Mouse (Mus musculus) lung, embryonic 14.5 days (tissue): Measurements from ENCODE around the gene Pkn3. TPM values are rescaled to one million over a fixed set of nuclear protein-coding genes. Genes with fewer than 3 reads are reported as not detected.

ENCODE experiments used
- ATAC-seq: fragments of 200-750 bp; cut with Nextera tagmentation; 2 replicates; pipeline ENCODE4 v1.8.0; 2017; ENCODE audit warnings: mild to moderate bottlenecking, moderate TSS enrichment, moderate library complexity; ENCODE audit not compliant: insufficient read depth
- DNase-seq: peaks from one replicate; pipeline ENCODE4 v3.0.0-alpha.2; 2015
- H3K27ac ChIP-seq: fragments of 300-500 bp; sonication (generic); 2 replicates; pipeline ENCODE4 v1.5.1; 2014; ENCODE audit warnings: low read depth, mild to moderate bottlenecking, moderate library complexity
- H3K27me3 ChIP-seq: fragments of 300-500 bp; sonication (generic); 2 replicates; pipeline ENCODE4 v1.6.1; 2014; ENCODE audit warnings: low read length, control low read depth; ENCODE audit not compliant: insufficient read depth
- H3K36me3 ChIP-seq: fragments of 300-500 bp; sonication (generic); 2 replicates; pipeline ENCODE4 v1.6.1; 2014; ENCODE audit warnings: control low read depth; ENCODE audit not compliant: insufficient read depth
- H3K4me1 ChIP-seq: fragments of 300-500 bp; sonication (generic); 2 replicates; pipeline ENCODE4 v1.6.1; 2014; ENCODE audit warnings: antibody characterized with exemption, control low read depth; ENCODE audit not compliant: insufficient read depth
- H3K4me2 ChIP-seq: fragments of 300-500 bp; sonication (generic); 2 replicates; pipeline ENCODE4 v1.6.1; 2014; ENCODE audit warnings: mild to moderate bottlenecking
- H3K4me3 ChIP-seq: fragments of 300-500 bp; sonication (generic); 2 replicates; pipeline ENCODE4 v1.5.1; 2014; ENCODE audit warnings: low read depth, low read length
- H3K9ac ChIP-seq: fragments of 300-500 bp; sonication (generic); 2 replicates; pipeline ENCODE4 v1.6.1; 2014
- H3K9me3 ChIP-seq: fragments of 300-500 bp; sonication (generic); 2 replicates; pipeline ENCODE4 v1.6.1; 2016; ENCODE audit warnings: low read depth, low read length, control low read depth
- CTCF ChIP-seq: IDR thresholded peaks from 2 replicates; pipeline ENCODE4 v1.5.1; 2016; ENCODE audit warnings: antibody characterized with exemption, low read depth
- whole genome bisulfite sequencing: fragments of 180-500 bp; shearing (Covaris S2); extraction: QIAGEN DNeasy Blood & Tissue Kit; methylation state at CpG from one replicate; pipeline ENCODE4 v1.1.7; 2014; 5-methylcytosine and 5-hydroxymethylcytosine counted together
- polyA plus RNA-seq: library from polyadenylated mRNA; unstranded; fragments of >200 nt; fragmentation: Nextera tagmentation; extraction: Ambion mirVana; gene quantifications from 2 replicates; pipeline ENCODE4 v1.2.1, GENCODE M21; 2014

Gene Pkn3
- polyA plus RNA-seq, 1 experiment from 2014 or later: 9.5 TPM

DNA sequence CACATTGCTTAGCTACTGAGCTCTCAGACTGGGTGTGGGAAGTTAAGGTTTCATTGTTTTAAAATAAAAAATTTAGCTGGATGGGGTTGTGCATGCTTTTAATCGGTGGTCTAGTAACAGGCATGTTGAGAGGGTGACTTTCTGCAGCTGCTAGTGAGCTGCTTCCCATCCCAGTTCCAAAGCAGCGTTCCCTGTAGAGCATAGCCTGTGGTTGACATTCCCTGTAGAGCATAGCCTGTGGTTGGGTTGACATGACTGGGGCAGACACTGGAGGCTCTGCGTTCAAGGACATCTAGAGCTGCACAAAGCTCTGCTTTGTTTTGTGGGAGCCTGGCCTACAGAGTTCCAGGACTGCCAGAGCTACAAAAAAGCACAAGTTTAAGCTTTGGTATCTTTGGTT lies 4.2 kb upstream of the Pkn3 start:
- H3K27ac ChIP-seq: no peak overlapping the region
- H3K4me1 ChIP-seq: 0 out of 2 replicates have a peak, but pooled peaks cover 2% of the 10 kb centered on the region
- DNase-seq (no peak), ATAC-seq (no peak)
- H3K9ac ChIP-seq: no peak overlapping the region
- no peaks in the 10 kb centered on the region for H3K9me3 ChIP-seq
- TF ChIP-seq CTCF: no peak
- H3K27me3 ChIP-seq: no peaks in the 10 kb centered on the region
- H3K4me2 ChIP-seq: no peak overlapping the region
- H3K4me3 ChIP-seq: no peak overlapping the region
- 72% methylated on average over 3 of the region's 3 CpGs for WGBS
- peaks cover 50% of the 10 kb centered on the region for H3K36me3 ChIP-seq

DNA sequence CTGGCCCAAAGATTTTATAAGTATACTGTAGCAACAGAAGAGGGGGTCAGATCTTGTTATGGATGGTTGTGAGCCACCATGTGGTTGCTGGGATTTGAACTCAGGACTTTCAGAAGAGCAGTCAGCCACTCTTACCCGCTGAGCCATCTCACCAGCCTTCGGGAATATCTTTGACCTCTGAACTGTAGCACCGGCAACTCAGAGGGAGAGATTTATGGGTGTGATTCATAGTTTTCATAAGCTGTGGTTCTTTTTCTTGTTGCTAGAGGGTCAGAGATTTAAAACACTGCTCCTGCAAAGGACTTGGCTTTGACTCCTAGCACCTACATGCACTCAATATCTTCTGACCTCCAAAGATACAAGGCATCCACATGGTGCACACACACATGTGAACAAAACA lies 1.9 kb upstream of the Pkn3 start:
- ATAC-seq: no peak
- no peak for DNase-seq
- WGBS: 53% methylated on average over 3 of the region's 3 CpGs

DNA sequence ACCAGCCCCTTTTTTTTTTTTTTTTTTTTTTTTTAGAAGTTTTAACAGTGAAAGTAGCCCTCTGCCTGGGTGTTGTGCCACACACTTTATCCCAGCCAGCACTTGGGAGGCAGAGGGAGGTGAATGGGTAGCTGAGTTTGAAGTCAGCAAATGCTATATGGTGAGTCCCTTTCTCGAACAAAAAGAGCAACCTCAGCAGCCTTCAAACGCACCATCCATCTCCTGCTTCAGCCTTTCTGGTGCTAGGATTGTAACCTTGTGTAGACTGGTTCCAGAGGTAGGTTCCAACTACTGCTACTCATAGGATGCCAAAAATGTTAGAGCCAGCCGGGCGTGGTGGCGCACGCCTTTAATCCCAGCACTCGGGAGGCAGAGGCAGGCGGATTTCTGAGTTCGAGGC lies 1.0 kb upstream of the Pkn3 start:
- ATAC-seq (no peak), DNase-seq (peak; percentile 6)
- TF ChIP-seq CTCF: no peak
- H3K36me3 ChIP-seq: peaks cover 24% of the 10 kb centered on the region
- no peak overlapping the region for H3K4me2 ChIP-seq
- no peak overlapping the region for H3K27ac ChIP-seq
- 91% methylated on average over 8 of the region's 9 CpGs for WGBS
- no peaks in the 10 kb centered on the region for H3K9me3 ChIP-seq
- 0 out of 2 replicates have a peak, but pooled peaks cover 5% of the 10 kb centered on the region for H3K4me1 ChIP-seq
- H3K9ac ChIP-seq: no peak overlapping the region
- no peak overlapping the region for H3K4me3 ChIP-seq
- H3K27me3 ChIP-seq: no peaks in the 10 kb centered on the region

More for the DNA sequence above, 1.9 kb upstream of the Pkn3 start:
- no peak for TF ChIP-seq CTCF
- H3K4me2 ChIP-seq: no peak overlapping the region
- H3K4me3 ChIP-seq: no peak overlapping the region
- 0 out of 2 replicates have a peak, but pooled peaks cover 5% of the 10 kb centered on the region for H3K4me1 ChIP-seq
- H3K27ac ChIP-seq: no peak overlapping the region
- H3K9me3 ChIP-seq: no peaks in the 10 kb centered on the region
- H3K9ac ChIP-seq: no peak overlapping the region
- H3K27me3 ChIP-seq: no peaks in the 10 kb centered on the region
- peaks cover 26% of the 10 kb centered on the region for H3K36me3 ChIP-seq

DNA sequence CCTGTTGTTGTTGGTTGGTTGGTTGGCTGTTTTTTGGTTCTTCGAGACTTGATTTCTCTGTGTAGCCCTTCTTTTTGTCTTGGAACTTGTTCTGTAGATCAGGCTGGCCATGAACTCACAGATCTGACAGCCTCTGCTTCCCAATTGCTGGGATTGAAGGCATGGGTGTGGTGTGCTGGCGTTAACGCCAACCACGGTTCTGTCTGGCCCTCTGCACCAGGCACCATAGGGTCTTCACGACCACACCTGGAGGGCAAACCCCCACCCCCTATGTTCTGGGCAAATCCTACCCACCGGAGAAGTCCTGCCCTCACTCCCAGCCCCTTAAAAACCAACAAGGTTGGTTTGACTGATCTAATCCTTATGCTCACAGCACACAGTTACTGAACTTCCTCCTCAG lies 525 bp upstream of the Pkn3 start:
- no peak for DNase-seq
- TF ChIP-seq CTCF: no peak
- Histone ChIP-seq H3K36me3 (peaks cover 21% of the 10 kb centered on the region), H3K4me2 (peak overlapping the region; percentile 92), H3K4me1 (0 out of 2 replicates have a peak, but pooled peaks cover 5% of the 10 kb centered on the region), H3K9me3 (no peaks in the 10 kb centered on the region), H3K9ac (no peak overlapping the region), H3K27ac (0 out of 2 replicates have a peak overlapping the region, but pooled peaks have one; percentile 21), H3K27me3 (no peaks in the 10 kb centered on the region), H3K4me3 (no peak overlapping the region)
- peak; percentile 16 for ATAC-seq
- WGBS: 59% methylated on average over 6 of the region's 6 CpGs

DNA sequence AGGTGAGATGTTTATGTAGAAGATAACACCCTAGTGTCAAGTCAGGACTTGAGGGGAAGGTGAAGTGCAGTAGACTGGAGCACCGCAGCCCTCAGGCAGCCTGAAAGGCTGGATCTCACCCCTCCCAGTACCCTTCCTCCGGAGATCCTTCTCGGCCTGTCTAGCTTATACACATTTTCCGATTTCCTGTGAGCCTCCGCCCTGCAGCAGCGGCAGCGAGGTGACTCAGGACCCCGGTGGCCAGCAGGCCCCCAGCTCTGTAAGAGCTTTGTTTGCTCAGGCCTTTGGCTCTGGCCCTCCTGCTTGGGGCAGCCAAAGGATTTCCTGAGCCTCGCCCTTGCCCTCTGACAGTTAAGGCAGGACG lies 847 bp downstream of the Pkn3 start:
- Histone ChIP-seq H3K27ac (peak overlapping the region; percentile 94), H3K4me2 (peak overlapping the region; percentile 92), H3K27me3 (no peaks in the 10 kb centered on the region), H3K4me3 (peak overlapping the region; percentile 64), H3K36me3 (peaks cover 10% of the 10 kb centered on the region), H3K4me1 (0 out of 2 replicates have a peak, but pooled peaks cover 5% of the 10 kb centered on the region), H3K9me3 (no peaks in the 10 kb centered on the region), H3K9ac (peak overlapping the region; percentile 65; the same call in 1 of the 2 replicates)
- no peak for TF ChIP-seq CTCF
- 18% methylated on average over 10 of the region's 10 CpGs for WGBS
- no peak for DNase-seq
- no peak; the same call in 1 of the 2 replicates for ATAC-seq

DNA sequence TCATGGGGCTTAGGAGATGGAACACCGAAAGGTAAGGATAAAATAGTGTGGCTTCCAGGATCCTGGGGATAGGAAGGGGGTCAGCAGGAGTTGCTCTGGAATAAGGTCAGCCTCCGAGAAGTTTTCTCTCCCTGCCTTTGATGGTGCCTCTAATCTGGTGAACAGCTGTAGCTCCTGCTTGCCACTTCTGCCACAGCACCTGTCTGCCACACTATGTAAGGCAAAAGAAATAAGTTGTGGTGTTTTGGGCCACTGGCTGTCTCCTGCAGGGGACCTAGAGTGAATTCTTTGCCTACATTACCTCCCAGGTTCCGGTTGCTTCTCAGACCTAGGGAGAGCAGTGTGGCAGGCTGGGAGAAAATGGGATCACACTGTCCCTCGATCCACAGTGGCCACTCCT lies 1.3 kb downstream of the Pkn3 start:
- Histone ChIP-seq H3K9me3 (no peaks in the 10 kb centered on the region), H3K9ac (peak overlapping the region; percentile 65; the same call in 1 of the 2 replicates), H3K4me1 (0 out of 2 replicates have a peak, but pooled peaks cover 5% of the 10 kb centered on the region), H3K4me3 (peak overlapping the region; percentile 64; the same call in 1 of the 2 replicates), H3K4me2 (peak overlapping the region; percentile 92), H3K27me3 (no peaks in the 10 kb centered on the region), H3K27ac (peak overlapping the region; percentile 94), H3K36me3 (peaks cover 6% of the 10 kb centered on the region)
- no peak for ATAC-seq
- TF ChIP-seq CTCF: no peak
- DNase-seq: no peak
- 66% methylated on average over 4 of the region's 4 CpGs for WGBS

DNA sequence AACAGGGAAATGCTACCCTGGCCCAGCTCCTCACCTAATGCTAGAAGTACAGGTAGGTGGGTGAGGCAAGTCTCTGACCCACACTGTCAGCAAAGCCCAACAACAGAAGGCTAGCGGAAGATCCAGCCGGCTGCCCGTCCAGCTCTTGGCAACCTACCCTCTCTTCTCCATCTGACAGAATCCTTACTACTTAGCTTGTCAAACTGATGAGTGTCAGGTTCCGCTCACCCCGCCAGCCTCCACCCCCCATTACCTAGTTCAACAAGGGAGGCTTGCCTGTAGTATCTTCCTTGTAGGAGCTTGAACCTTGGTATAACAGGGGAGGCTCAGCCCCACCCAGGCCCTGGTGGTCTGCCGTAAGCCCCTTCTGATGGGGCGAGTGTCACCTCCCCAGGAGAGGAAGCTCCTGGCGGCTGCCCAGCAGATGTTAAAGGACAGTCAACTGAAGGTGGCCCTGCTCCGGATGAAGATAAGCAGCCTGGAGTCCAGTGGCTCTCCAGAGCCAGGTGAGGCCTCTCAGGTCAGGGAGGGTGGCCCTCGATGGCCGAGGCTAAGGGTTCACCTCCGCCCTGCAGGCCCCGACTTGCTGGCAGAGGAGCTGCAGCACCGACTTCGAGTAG lies 2.8 kb downstream of the Pkn3 start:
- H3K4me2 ChIP-seq: no peak overlapping the region
- WGBS: 79% methylated on average over 15 of the region's 15 CpGs

More for the DNA sequence above, 2.8 kb downstream of the Pkn3 start:
- ATAC-seq: no peak
- no peak for TF ChIP-seq CTCF
- no peak overlapping the region for H3K4me3 ChIP-seq
- no peak overlapping the region for H3K27ac ChIP-seq
- DNase-seq: no peak
- no peak overlapping the region for H3K9ac ChIP-seq
- no peaks in the 10 kb centered on the region for H3K9me3 ChIP-seq
- no peaks in the 10 kb centered on the region for H3K27me3 ChIP-seq
- H3K4me1 ChIP-seq: 0 out of 2 replicates have a peak, but pooled peaks cover 5% of the 10 kb centered on the region
- no peaks in the 10 kb centered on the region for H3K36me3 ChIP-seq
